Mouse (Mus musculus): Measurements from ENCODE around the gene Spry2. TPM values are rescaled to one million over a fixed set of nuclear protein-coding genes. Genes with fewer than 3 reads are reported as not detected.

Gene Spry2
- polyA plus RNA-seq, 1 experiment from 2014 or later = 36.1 TPM

DNA sequence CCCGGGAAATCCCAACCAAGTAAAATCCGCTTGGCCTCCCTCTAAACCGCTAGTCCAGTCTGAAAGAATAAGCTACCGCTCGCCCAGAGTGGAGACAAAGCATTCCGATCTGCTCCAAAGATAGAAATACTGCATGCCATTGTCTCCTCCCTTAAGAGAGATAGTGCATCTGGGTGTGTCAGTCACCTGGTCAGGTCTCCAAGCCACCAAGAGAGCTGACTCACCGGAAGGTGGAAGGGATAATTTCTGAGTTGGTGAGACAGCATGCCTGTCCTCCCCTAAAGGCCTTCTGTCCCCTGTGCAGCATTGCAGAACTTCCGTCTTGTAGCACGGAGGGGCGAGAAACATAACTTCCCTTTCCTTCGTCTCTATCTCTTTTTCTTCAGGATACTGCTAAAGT, 34.4 kb downstream of the Spry2 start:
- Histone ChIP-seq H3K4me3 (ENCODE audit: low read depth, low read length) (no peak overlapping the region), H3K27me3 (replicated peaks; ENCODE audit: control insufficient read depth, insufficient read depth, low read length) (no peaks in the 10 kb centered on the region), H3K4me1 (replicated peaks; ENCODE audit: control insufficient read depth, insufficient read depth, low read length) (no peaks in the 10 kb centered on the region), H3K9ac (ENCODE audit: low read depth, low read length) (no peak overlapping the region), H3K36me3 (ENCODE audit: control insufficient read depth, insufficient read depth) (no peaks in the 10 kb centered on the region), H3K4me2 (replicated peaks; ENCODE audit: low read depth) (no peak overlapping the region), H3K27ac (ENCODE audit: low read depth, low read length) (no peak overlapping the region), H3K9me3 (ENCODE audit: control insufficient read depth) (no peaks in the 10 kb centered on the region)
- TF ChIP-seq CTCF (IDR thresholded peaks at IDR 0.05; ENCODE audit: low read depth) = no peak
- 68% methylated on average over 11 of the region's 11 CpGs for WGBS
- 0 out of 2 replicates have a peak, but pooled peaks have one; percentile 46 for ATAC-seq

DNA sequence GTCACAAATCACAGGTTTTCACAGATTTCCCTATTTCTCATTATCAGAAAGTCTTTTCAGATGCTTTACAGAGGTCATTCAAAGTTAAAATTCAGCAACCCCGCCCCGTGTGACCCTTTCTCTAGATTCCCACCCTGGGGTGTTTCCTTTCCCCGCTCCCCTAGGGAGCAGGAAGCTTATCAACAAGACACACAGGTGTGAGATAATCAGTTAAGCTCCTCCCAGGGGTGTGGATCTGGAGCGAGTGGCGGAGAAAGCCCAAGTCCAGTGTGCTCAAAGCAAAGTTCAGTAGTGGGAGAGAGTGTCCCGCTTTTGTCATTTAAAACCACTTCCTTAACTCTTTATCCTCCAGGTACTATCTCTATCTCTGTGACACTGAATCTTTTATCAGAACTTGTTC, 35.7 kb downstream of the Spry2 start:
- ATAC-seq = peak; percentile 74
- Histone ChIP-seq H3K27ac (ENCODE audit: low read depth, low read length) (no peak overlapping the region), H3K27me3 (replicated peaks; ENCODE audit: control insufficient read depth, insufficient read depth, low read length) (no peaks in the 10 kb centered on the region), H3K4me2 (replicated peaks; ENCODE audit: low read depth) (no peak overlapping the region), H3K4me1 (replicated peaks; ENCODE audit: control insufficient read depth, insufficient read depth, low read length) (no peaks in the 10 kb centered on the region), H3K4me3 (ENCODE audit: low read depth, low read length) (no peak overlapping the region), H3K9me3 (ENCODE audit: control insufficient read depth) (no peaks in the 10 kb centered on the region), H3K36me3 (ENCODE audit: control insufficient read depth, insufficient read depth) (no peaks in the 10 kb centered on the region), H3K9ac (ENCODE audit: low read depth, low read length) (no peak overlapping the region)
- 34% methylated on average over 6 of the region's 6 CpGs for WGBS
- TF ChIP-seq CTCF (IDR thresholded peaks at IDR 0.05; ENCODE audit: low read depth) = no peak

DNA sequence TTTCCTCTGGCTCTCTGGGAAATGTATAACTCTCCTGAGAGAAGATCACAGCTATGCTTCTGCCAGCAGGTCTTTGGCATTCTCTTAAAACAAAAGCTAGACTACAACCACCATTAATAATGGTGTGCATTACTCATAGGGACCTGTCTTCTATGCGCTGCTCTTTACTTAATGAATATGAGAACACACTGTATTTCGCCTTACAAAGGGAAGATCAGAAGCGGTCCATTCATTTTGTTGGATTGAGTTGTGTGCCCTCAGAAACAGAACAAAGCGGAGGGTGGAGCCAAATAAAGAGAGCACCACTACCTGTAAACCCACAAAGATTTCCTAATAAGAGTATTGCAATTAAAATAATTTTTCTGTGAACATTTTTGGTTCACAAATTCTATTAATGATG, 36.3 kb downstream of the Spry2 start:
- Histone ChIP-seq H3K27me3 (replicated peaks; ENCODE audit: control insufficient read depth, insufficient read depth, low read length) (no peaks in the 10 kb centered on the region), H3K36me3 (ENCODE audit: control insufficient read depth, insufficient read depth) (no peaks in the 10 kb centered on the region), H3K27ac (ENCODE audit: low read depth, low read length) (no peak overlapping the region), H3K4me3 (ENCODE audit: low read depth, low read length) (no peak overlapping the region), H3K9me3 (ENCODE audit: control insufficient read depth) (no peaks in the 10 kb centered on the region), H3K4me2 (replicated peaks; ENCODE audit: low read depth) (no peak overlapping the region), H3K4me1 (replicated peaks; ENCODE audit: control insufficient read depth, insufficient read depth, low read length) (no peaks in the 10 kb centered on the region), H3K9ac (ENCODE audit: low read depth, low read length) (no peak overlapping the region)
- TF ChIP-seq CTCF (IDR thresholded peaks at IDR 0.05; ENCODE audit: low read depth) = no peak
- no peak for ATAC-seq
- WGBS = 92% methylated on average over 4 of the region's 4 CpGs

DNA sequence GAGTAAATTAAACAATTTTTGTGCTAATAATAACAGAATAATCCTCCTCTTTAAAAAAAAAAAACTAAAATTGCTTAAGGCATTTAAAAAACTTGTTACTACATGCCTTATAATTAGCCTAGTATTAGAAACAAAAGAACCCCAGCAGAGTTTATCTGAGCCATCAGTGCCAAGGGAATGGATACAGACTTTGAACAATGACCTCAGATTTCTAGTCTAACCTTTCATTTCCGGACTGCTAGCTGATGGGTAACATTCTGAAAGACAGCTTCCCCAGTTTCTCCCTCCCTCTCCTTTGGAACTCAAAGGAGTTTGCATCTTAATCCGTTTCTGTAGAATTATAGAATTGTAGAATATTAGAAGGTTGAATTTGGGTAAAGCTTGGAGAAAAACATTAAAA, 36.7 kb downstream of the Spry2 start:
- H3K9me3 ChIP-seq (ENCODE audit: control insufficient read depth) = no peaks in the 10 kb centered on the region
- no peak for TF ChIP-seq CTCF (IDR thresholded peaks at IDR 0.05; ENCODE audit: low read depth)
- no peak overlapping the region for H3K27ac ChIP-seq (ENCODE audit: low read depth, low read length)
- H3K4me3 ChIP-seq (ENCODE audit: low read depth, low read length) = no peak overlapping the region
- no peak overlapping the region for H3K4me2 ChIP-seq (replicated peaks; ENCODE audit: low read depth)
- WGBS = 42% methylated on average over 2 of the region's 2 CpGs
- H3K27me3 ChIP-seq (replicated peaks; ENCODE audit: control insufficient read depth, insufficient read depth, low read length) = no peaks in the 10 kb centered on the region
- no peak overlapping the region for H3K9ac ChIP-seq (ENCODE audit: low read depth, low read length)
- no peaks in the 10 kb centered on the region for H3K4me1 ChIP-seq (replicated peaks; ENCODE audit: control insufficient read depth, insufficient read depth, low read length)
- no peak for ATAC-seq
- no peaks in the 10 kb centered on the region for H3K36me3 ChIP-seq (ENCODE audit: control insufficient read depth, insufficient read depth)

DNA sequence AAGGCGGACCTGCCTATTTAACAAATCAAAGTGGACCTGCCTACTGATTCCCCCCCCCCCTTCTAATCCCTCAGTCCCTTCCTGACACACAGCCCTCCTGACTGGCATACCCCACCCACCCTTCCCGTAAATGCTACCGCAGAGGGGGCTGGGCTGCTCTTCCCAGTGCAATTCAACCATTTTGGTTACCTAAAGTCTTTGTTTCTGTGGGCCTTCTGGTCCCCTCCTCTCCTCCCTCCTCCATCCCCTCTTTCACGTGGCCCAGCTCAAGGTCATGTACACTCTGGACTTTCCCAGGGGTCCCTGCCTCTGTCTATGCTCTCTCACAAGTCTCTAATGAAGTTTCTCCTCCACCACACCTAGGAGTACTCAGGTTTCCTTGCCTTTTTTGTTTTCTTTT, 37.3 kb downstream of the Spry2 start:
- no peak overlapping the region for H3K4me3 ChIP-seq (ENCODE audit: low read depth, low read length)
- WGBS = 51% methylated on average over 4 of the region's 4 CpGs

DNA sequence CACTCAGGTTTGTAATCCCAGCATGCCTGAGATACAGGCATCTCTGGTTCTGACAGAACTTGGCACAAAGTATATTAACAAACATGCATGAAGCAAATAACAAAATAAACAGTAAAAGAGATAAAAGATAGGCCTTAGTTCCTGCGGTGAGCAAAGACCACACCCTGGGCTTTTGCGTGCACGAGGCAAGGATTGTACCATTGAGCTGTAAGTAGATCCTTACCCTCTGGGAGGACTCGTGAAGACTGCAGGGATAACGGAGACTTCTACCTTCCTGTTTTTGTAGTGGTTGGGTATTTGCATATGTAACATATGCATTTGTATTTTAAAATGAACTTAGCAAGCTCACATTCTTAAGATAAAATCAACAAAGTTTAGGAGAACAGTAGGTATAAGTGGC, 37.7 kb downstream of the Spry2 start:
- H3K27me3 ChIP-seq (replicated peaks; ENCODE audit: control insufficient read depth, insufficient read depth, low read length) = no peaks in the 10 kb centered on the region
- H3K36me3 ChIP-seq (ENCODE audit: control insufficient read depth, insufficient read depth) = no peaks in the 10 kb centered on the region
- H3K4me3 ChIP-seq (ENCODE audit: low read depth, low read length) = no peak overlapping the region
- H3K4me2 ChIP-seq (replicated peaks; ENCODE audit: low read depth) = no peak overlapping the region
- no peaks in the 10 kb centered on the region for H3K4me1 ChIP-seq (replicated peaks; ENCODE audit: control insufficient read depth, insufficient read depth, low read length)
- ATAC-seq = no peak
- 34% methylated on average over 5 of the region's 5 CpGs for WGBS
- TF ChIP-seq CTCF (IDR thresholded peaks at IDR 0.05; ENCODE audit: low read depth) = no peak
- H3K9me3 ChIP-seq (ENCODE audit: control insufficient read depth) = no peaks in the 10 kb centered on the region
- no peak overlapping the region for H3K27ac ChIP-seq (ENCODE audit: low read depth, low read length)
- no peak overlapping the region for H3K9ac ChIP-seq (ENCODE audit: low read depth, low read length)

More for the DNA sequence above, 37.3 kb downstream of the Spry2 start:
- no peaks in the 10 kb centered on the region for H3K4me1 ChIP-seq (replicated peaks; ENCODE audit: control insufficient read depth, insufficient read depth, low read length)
- H3K36me3 ChIP-seq (ENCODE audit: control insufficient read depth, insufficient read depth) = no peaks in the 10 kb centered on the region
- H3K9me3 ChIP-seq (ENCODE audit: control insufficient read depth) = no peaks in the 10 kb centered on the region
- no peak for TF ChIP-seq CTCF (IDR thresholded peaks at IDR 0.05; ENCODE audit: low read depth)
- H3K27ac ChIP-seq (ENCODE audit: low read depth, low read length) = no peak overlapping the region
- H3K9ac ChIP-seq (ENCODE audit: low read depth, low read length) = no peak overlapping the region
- H3K27me3 ChIP-seq (replicated peaks; ENCODE audit: control insufficient read depth, insufficient read depth, low read length) = no peaks in the 10 kb centered on the region
- no peak overlapping the region for H3K4me2 ChIP-seq (replicated peaks; ENCODE audit: low read depth)
- ATAC-seq = no peak

All from intestine, postnatal 0 days (tissue).